Mouse (Mus musculus) 3T3-L1 (cell line): ENCODE measurements around the gene Gm7697.
"Not testable (repeated sequence)": the region's sequence is repeated elsewhere in the genome, so short reads cannot be mapped to it uniquely, and the experiment has no call there.

Source experiments
- DNase-seq: peaks from one replicate; pipeline ENCODE4 v3.0.0-alpha.2; 2015; ENCODE audit warnings: low read depth, low spot score

The Gm7697 gene

DNA sequence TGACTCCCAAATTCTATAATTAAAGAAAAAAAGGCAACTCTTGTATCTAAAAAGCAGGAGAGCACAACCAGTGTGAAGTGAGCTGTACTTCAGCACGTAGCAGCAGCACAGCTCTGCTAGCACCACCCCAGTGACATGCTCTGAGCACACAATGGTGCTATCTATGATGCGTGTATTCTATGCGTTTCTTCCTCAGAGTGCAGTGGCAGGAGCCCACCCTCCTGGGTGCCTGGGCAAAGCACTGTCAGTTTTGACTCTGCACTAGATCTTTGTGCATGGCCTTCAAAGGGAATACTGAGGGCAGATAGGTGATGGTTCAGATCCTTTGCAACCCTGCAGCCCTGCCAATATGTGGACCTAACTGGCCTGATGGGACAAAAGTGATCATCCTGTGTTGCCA lies at the start of gene Gm7697:
TSS of gene Gm7697 (minus strand) at position 101 of the 400 bp plus-strand sequence.
- not testable (repeated sequence) for DNase-seq

- not testable (repeated sequence) for DNase-seq
These were observed 28.5 kb upstream of the Gm7697 start for GRCm38 (mm10) chr8:69551249-69551648.

DNA sequence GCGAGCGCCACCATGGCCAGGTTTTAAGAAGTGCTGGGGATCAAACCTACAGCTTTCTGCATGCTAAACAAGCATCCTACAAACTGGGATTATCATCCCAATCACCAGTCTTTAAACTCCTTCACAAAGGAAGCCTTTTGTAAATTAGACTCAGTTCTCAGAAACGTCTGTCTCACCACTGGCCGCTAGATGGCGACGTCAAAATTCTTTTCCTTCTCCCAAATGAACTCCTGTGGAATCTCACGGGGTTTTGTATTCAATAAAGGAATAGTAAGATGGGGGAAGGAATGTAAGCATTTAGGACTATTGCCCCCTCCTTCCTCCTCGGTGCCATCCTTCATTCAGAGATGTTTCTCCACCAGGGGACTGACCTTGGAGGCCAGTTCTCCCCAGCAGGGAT lies 26.8 kb upstream of the Gm7697 start:
- peak; percentile 81 for DNase-seq

- DNase-seq = not testable (repeated sequence)
These were observed 25.3 kb upstream of the Gm7697 start for GRCm38 (mm10) chr8:69548114-69548513.

GRCm38 (mm10) chr8:69547208-69547607 lies 24.4 kb upstream of the Gm7697 start:
- DNase-seq = peak; percentile 56

DNA sequence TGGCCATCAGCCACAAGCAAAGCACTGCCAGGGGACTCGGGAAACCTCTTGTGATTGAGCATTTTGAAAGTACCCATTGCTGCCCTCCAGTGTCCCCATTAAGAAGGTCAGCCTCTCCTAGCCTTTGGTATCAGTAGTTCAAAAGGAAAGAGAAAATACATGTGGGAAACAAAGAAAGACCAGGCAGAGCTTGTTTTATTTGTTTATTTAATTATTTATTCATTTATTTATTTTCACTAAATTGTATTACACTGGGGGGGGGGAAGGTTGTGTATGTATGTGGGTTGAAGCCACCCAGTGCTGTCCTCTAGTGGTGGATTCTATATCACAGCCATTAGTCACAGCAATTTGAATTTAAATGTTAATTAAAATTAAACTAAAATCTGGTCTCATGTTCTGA lies 22.2 kb upstream of the Gm7697 start:
- peak; percentile 24 for DNase-seq

- DNase-seq = not testable (repeated sequence)
These were observed 21.7 kb upstream of the Gm7697 start for GRCm38 (mm10) chr8:69544511-69544910.

DNA sequence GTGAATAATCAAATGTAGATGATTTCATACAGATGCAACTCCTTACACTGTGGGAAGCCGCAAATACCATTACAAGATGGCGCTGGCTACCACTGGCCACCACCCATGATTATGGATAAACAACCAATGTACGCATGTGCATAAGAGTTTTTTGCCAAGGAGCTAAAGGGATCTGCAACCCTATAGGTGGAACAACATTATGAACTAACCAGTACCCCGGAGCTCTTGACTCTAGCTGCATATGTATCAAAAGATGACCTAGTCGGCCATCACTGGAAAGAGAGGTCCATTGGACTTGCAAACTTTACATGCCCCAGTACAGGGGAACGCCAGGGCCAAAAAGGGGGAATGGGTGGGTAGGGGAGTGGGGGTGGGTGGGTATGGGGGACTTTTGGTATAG lies 21.2 kb upstream of the Gm7697 start:
- DNase-seq = not testable (repeated sequence)

- DNase-seq = not testable (repeated sequence)
These were observed 18.0 kb upstream of the Gm7697 start for GRCm38 (mm10) chr8:69540764-69541163.

- DNase-seq = not testable (repeated sequence)
These were observed 17.6 kb upstream of the Gm7697 start for GRCm38 (mm10) chr8:69540331-69540730.

GRCm38 (mm10) chr8:69474946-69475345 lies 47.8 kb downstream of the Gm7697 start:
- not testable (repeated sequence) for DNase-seq

DNA sequence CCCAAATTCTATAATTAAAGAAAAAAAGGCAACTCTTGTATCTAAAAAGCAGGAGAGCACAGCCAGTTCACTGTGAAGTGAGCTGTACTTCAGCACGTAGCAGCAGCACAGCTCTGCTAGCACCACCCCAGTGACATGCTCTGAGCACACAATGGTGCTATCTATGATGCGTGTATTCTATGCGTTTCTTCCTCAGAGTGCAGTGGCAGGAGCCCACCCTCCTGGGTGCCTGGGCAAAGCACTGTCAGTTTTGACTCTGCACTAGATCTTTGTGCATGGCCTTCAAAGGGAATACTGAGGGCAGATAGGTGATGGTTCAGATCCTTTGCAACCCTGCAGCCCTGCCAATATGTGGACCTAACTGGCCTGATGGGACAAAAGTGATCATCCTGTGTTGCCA lies 69.3 kb downstream of the Gm7697 start, which contains the start of gene Gm9495:
TSS of gene Gm9495 (minus strand) at position 101 of the 400 bp plus-strand sequence.
- not testable (repeated sequence) for DNase-seq
